Mouse (Mus musculus) liver, embryonic 11.5 days (tissue): ENCODE results near the gene AC161166.1. TPM values are rescaled to one million over a fixed set of nuclear protein-coding genes. Genes with fewer than 3 reads are reported as not detected.
A peak's percentile ranks its signal among the peaks of the same experiment; 100 is the strongest.

Source experiments
- ATAC-seq: fragments of 200-750 bp; cut with Nextera tagmentation; replicated peaks from 2 replicates; pipeline ENCODE4 v1.8.0; 2017; ENCODE audit warnings: moderate number of reproducible peaks, mild to moderate bottlenecking, moderate TSS enrichment, moderate library complexity; ENCODE audit not compliant: low FRiP score
- DNase-seq: peaks from one replicate; pipeline ENCODE4 v3.0.0-alpha.2; 2017; ENCODE audit warnings: low spot score
- H3K27ac ChIP-seq: fragments of 300-500 bp; sonication (generic); 2 replicates; pipeline ENCODE4 v1.5.1; 2014; ENCODE audit warnings: mild to moderate bottlenecking, low read depth, low read length, control low read depth
- H3K27me3 ChIP-seq: fragments of 300-500 bp; sonication (generic); replicated peaks from 2 replicates; pipeline ENCODE4 v1.6.1; 2014; ENCODE audit warnings: low read length, mixed read lengths; ENCODE audit not compliant: control insufficient read depth, insufficient read depth
- H3K36me3 ChIP-seq: fragments of 300-500 bp; sonication (generic); 2 replicates; pipeline ENCODE4 v1.6.1; 2014; ENCODE audit warnings: mild to moderate bottlenecking, low read length, moderate library complexity, mixed read lengths; ENCODE audit not compliant: control insufficient read depth, insufficient read depth
- H3K4me1 ChIP-seq: fragments of 300-500 bp; sonication (generic); replicated peaks from 2 replicates; pipeline ENCODE4 v1.6.1; 2014; ENCODE audit warnings: low read length, mixed read lengths; ENCODE audit not compliant: control insufficient read depth, insufficient read depth
- H3K4me2 ChIP-seq: fragments of 300-500 bp; sonication (generic); 2 replicates; pipeline ENCODE4 v1.6.1; 2014; ENCODE audit warnings: mild to moderate bottlenecking, control low read depth, moderate library complexity
- H3K4me3 ChIP-seq: fragments of 300-500 bp; sonication (generic); 2 replicates; pipeline ENCODE4 v1.5.1; 2014; ENCODE audit warnings: low read depth, low read length, control low read depth
- H3K9ac ChIP-seq: fragments of 300-500 bp; sonication (generic); 2 replicates; pipeline ENCODE4 v1.6.1; 2014; ENCODE audit warnings: low read depth, low read length, control low read depth
- H3K9me3 ChIP-seq: fragments of 300-500 bp; sonication (generic); 2 replicates; pipeline ENCODE4 v1.6.1; 2016; ENCODE audit warnings: low read length, inconsistent platforms, mixed read lengths; ENCODE audit not compliant: control insufficient read depth
- WGBS: fragments of 180-500 bp; shearing (Covaris S2); extraction: QIAGEN DNeasy Blood & Tissue Kit; methylation state at CpG from one replicate; pipeline ENCODE4 v1.1.7; 2014; 5-methylcytosine and 5-hydroxymethylcytosine counted together
- polyA plus RNA-seq: library from polyadenylated mRNA; unstranded; fragments of >200 nt; fragmentation: Nextera tagmentation; extraction: Ambion mirVana; gene quantifications from 2 replicates; pipeline ENCODE4 v1.2.1, GENCODE M21; 2014

The AC161166.1 gene
- polyA plus RNA-seq, 1 experiment from 2014 or later, result not detected

GRCm38 (mm10) chr7:24467886-24468285 lies 44.4 kb downstream of the AC161166.1 start:
- Histone ChIP-seq H3K4me2 (no peak overlapping the region), H3K9ac (no peak overlapping the region), H3K4me3 (no peak overlapping the region), H3K36me3 (peaks cover 2% of the 10 kb centered on the region), H3K4me1 (peaks cover under 1% of the 10 kb centered on the region; the same call in 1 of the 2 replicates), H3K27me3 (no peaks in the 10 kb centered on the region), H3K9me3 (no peaks in the 10 kb centered on the region), H3K27ac (no peak overlapping the region)
- DNase-seq (no peak), ATAC-seq (no peak)
- 78% methylated on average over 5 of the region's 5 CpGs for WGBS

- ATAC-seq, result no peak
- Histone ChIP-seq H3K4me3 (no peak overlapping the region), H3K27ac (no peak overlapping the region), H3K27me3 (no peaks in the 10 kb centered on the region), H3K4me2 (no peak overlapping the region), H3K36me3 (peaks cover 2% of the 10 kb centered on the region), H3K9ac (no peak overlapping the region), H3K4me1 (peaks cover 6% of the 10 kb centered on the region; the same call in 1 of the 2 replicates), H3K9me3 (no peaks in the 10 kb centered on the region)
- WGBS, result 56% methylated on average over 6 of the region's 6 CpGs
- DNase-seq, result no peak
Observed at GRCm38 (mm10) chr7:24466835-24467234, 45.4 kb downstream of the AC161166.1 start.

GRCm38 (mm10) chr7:24462388-24463319 lies 49.6 kb downstream of the AC161166.1 start, which contains the start of gene Plaur:
TSS of gene Plaur (plus strand) at chr7:24462484.
- Histone ChIP-seq H3K4me1 (peaks cover 10% of the 10 kb centered on the region), H3K36me3 (no peaks in the 10 kb centered on the region), H3K27me3 (peaks cover 2% of the 10 kb centered on the region), H3K4me2 (peak within 1 kb of the TSS; percentile 68), H3K4me3 (peak within 1 kb of the TSS; percentile 46), H3K9ac (peak within 1 kb of the TSS; percentile 42), H3K27ac (peak within 1 kb of the TSS; percentile 41; the same call in 1 of the 2 replicates), H3K9me3 (no peaks in the 10 kb centered on the region)
- WGBS, result 2% methylated on average over 27 of the region's 27 CpGs
- peak; percentile 56 for DNase-seq
- peak; percentile 63 for ATAC-seq

GRCm38 (mm10) chr7:24461376-24462051 lies 50.7 kb downstream of the AC161166.1 start:
- 34% methylated on average over 14 of the region's 14 CpGs for WGBS
- DNase-seq (no peak), ATAC-seq (no peak)
- Histone ChIP-seq H3K9me3 (no peaks in the 10 kb centered on the region), H3K4me2 (no peak overlapping the region), H3K9ac (no peak overlapping the region), H3K27ac (no peak overlapping the region), H3K4me3 (no peak overlapping the region), H3K36me3 (no peaks in the 10 kb centered on the region), H3K27me3 (peaks cover 2% of the 10 kb centered on the region), H3K4me1 (peaks cover 10% of the 10 kb centered on the region)

Other genes with a start within 250 kb of the AC161166.1 start
- gene Zfp93, start 242.0 kb downstream of the AC161166.1 start, polyA plus RNA-seq, result 3.5 and 3.8 TPM in 2 replicates
- 10.8 and 13.2 TPM in 2 replicates for gene Zfp61, start 211.2 kb downstream of the AC161166.1 start, polyA plus RNA-seq
- 5.6 and 5.8 TPM in 2 replicates for gene Zfp94, start 195.8 kb downstream of the AC161166.1 start, polyA plus RNA-seq
- gene Tescl, start 178.5 kb downstream of the AC161166.1 start, polyA plus RNA-seq, result 0.22 TPM in 1 of 2 replicates, not detected in the other
- not detected in 2 replicates for gene Lypd5, start 163.3 kb downstream of the AC161166.1 start, polyA plus RNA-seq
- gene Kcnn4, start 142.2 kb downstream of the AC161166.1 start, polyA plus RNA-seq, result 119 and 123 TPM in 2 replicates
- gene Smg9, start 112.8 kb downstream of the AC161166.1 start, polyA plus RNA-seq, result 30.2 and 34.8 TPM in 2 replicates
- gene Irgc1, start 60.2 kb downstream of the AC161166.1 start, polyA plus RNA-seq, result not detected in 2 replicates
- gene Plaur, start 50.0 kb downstream of the AC161166.1 start, polyA plus RNA-seq, result 5.6 and 5.7 TPM in 2 replicates
- gene Cadm4, start 30.4 kb downstream of the AC161166.1 start, polyA plus RNA-seq, result 0.25 and 0.27 TPM in 2 replicates
- 20.3 and 23.0 TPM in 2 replicates for gene Zfp428, start 5.4 kb downstream of the AC161166.1 start, polyA plus RNA-seq
- 3.5 and 4.1 TPM in 2 replicates for gene Irgq, start 18.2 kb upstream of the AC161166.1 start, polyA plus RNA-seq
- not detected in 2 replicates for gene Pinlyp, start 33.7 kb upstream of the AC161166.1 start, polyA plus RNA-seq
- 91.0 and 102 TPM in 2 replicates for gene Xrcc1, start 33.8 kb upstream of the AC161166.1 start, polyA plus RNA-seq
- 20.7 and 21.9 TPM in 2 replicates for gene Ethe1, start 75.1 kb upstream of the AC161166.1 start, polyA plus RNA-seq
- gene Zfp575, start 75.2 kb upstream of the AC161166.1 start, polyA plus RNA-seq, result 0.65 and 0.82 TPM in 2 replicates
- 0.13 and 0.14 TPM in 2 replicates for gene Phldb3, start 98.3 kb upstream of the AC161166.1 start, polyA plus RNA-seq
- 0.10 TPM in 1 of 2 replicates, not detected in the other for gene Lypd3, start 124.1 kb upstream of the AC161166.1 start, polyA plus RNA-seq
- gene Tex101, start 164.2 kb upstream of the AC161166.1 start, polyA plus RNA-seq, result not detected in 2 replicates
- not detected in 2 replicates for gene BC049730, start 196.8 kb upstream of the AC161166.1 start, polyA plus RNA-seq
- not detected in 2 replicates for gene Gm4763, start 214.5 kb upstream of the AC161166.1 start, polyA plus RNA-seq
- gene Cd177, start 247.9 kb upstream of the AC161166.1 start, polyA plus RNA-seq, result 0.31 and 0.33 TPM in 2 replicates